Mouse (Mus musculus): ENCODE results near the gene Map1b. TPM values are rescaled to one million over a fixed set of nuclear protein-coding genes. Genes with fewer than 3 reads are reported as not detected.

The Map1b gene
- polyA plus RNA-seq, 1 experiment from 2014 or later: 0.09 TPM

- Histone ChIP-seq H3K27ac (no peak overlapping the region), H3K79me2 (ENCODE audit: inconsistent target) (no peaks in the 10 kb centered on the region), H3K36me3 (ENCODE audit: inconsistent target) (no peaks in the 10 kb centered on the region), H3K4me3 (ENCODE audit: inconsistent target) (no peak overlapping the region)
- WGBS (ENCODE audit: missing documents): 90% methylated on average over 7 of the region's 7 CpGs
Measured at GRCm38 (mm10) chr13:99373684-99374083, 142.7 kb downstream of the Map1b start.

Other genes with a start within 250 kb of the Map1b start
- 26.4 to 27.2 TPM (median 26.7 TPM) in 3 replicates for gene Ptcd2, start 171.8 kb downstream of the Map1b start, polyA plus RNA-seq (2018)
- 10.1 to 23.1 TPM (median 12.5 TPM) in 3 replicates for gene Mrps27, start 171.8 kb downstream of the Map1b start, polyA plus RNA-seq (2018)